Mouse (Mus musculus): ENCODE results near the gene Lpp. TPM values are rescaled to one million over a fixed set of nuclear protein-coding genes. Genes with fewer than 3 reads are reported as not detected.

Gene Lpp
- polyA plus RNA-seq, 1 experiment from 2014 or later, result 4.8 TPM

DNA sequence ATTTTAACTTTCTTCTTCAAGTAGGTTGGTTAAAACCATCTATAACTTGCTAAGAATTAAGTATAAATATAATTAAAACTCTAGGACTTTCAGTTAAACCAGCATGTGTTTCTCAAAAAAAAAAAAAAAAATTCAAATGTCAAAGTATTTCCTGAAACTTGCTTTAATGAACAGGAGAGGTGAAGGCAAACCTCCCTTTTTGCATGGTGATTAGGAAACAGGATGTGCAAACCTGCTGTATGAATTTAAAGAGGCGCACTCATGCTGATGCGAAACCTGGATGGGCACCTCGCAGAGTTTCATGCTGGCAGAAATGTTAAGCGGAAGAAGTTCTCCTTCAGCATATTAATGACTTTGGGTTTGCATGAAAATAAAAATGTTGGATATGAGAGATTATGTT lies 119.9 kb downstream of the Lpp start:
- Histone ChIP-seq H3K36me3 (ENCODE audit: control insufficient read depth, insufficient read depth, low read length) (no peaks in the 10 kb centered on the region), H3K4me1 (ENCODE audit: control insufficient read depth, insufficient read depth, low read length) (no peaks in the 10 kb centered on the region; the same call in 1 of the 2 replicates), H3K9me3 (replicated peaks; ENCODE audit: control insufficient read depth, low read length) (no peaks in the 10 kb centered on the region), H3K4me3 (ENCODE audit: low read depth, low read length) (no peak overlapping the region), H3K4me2 (ENCODE audit: low read length) (no peak overlapping the region), H3K27ac (ENCODE audit: low read depth, low read length) (no peak overlapping the region), H3K27me3 (replicated peaks; ENCODE audit: control insufficient read depth, insufficient read depth, low read length) (no peaks in the 10 kb centered on the region), H3K9ac (ENCODE audit: low read length) (no peak overlapping the region)
- no peak for DNase-seq (ENCODE audit: low spot score)
- WGBS, result 91% methylated on average over 4 of the region's 4 CpGs
- ATAC-seq, result no peak

DNA sequence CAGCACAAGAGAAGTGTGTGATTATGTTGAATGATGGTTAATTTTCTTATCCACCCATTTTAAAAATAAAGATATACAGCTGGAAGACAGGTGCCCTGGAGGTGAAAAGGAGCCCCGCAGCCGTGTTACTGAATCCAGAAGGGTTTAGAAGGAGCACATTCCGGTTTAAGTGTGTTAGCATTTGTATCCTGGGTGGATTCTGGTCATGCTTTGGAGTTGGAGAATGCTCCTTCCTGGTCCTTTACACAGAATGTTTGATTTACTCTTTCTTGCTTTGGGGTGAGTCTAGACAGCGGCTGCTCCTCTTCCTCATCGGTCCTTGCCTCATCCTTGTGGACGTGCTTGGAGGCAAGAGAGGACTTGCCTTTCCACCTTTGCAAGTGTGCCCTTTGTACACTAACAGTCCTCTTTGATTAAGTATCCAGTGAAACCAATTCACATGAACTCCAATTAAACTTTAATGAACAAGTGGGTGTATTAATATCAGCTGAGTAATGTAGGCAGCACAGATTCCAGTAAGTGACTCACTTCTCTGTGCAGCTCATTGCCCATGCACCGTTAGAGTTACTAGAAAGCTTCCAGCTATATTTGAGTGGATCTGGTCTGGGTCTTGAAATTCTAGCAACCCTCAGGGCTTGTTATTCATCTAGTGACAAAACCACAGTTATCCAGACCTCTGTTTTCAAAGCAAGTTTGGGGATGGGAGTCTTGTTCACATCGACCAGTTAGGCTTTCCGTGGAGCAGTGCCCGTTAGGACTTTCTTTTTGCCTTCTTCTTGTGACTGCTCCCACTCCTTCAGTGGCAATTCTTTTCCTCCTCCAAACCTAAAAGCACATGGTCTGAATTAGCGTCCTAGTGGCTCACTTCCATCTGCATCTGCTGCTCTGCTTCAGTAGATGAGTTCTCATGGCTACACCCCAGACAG lies 121.8 kb downstream of the Lpp start:
- H3K9ac ChIP-seq (ENCODE audit: low read length), result no peak overlapping the region
- H3K36me3 ChIP-seq (ENCODE audit: control insufficient read depth, insufficient read depth, low read length), result no peaks in the 10 kb centered on the region
- H3K4me3 ChIP-seq (ENCODE audit: low read depth, low read length), result no peak overlapping the region
- H3K4me1 ChIP-seq (ENCODE audit: control insufficient read depth, insufficient read depth, low read length), result no peaks in the 10 kb centered on the region; the same call in 1 of the 2 replicates
- H3K27me3 ChIP-seq (replicated peaks; ENCODE audit: control insufficient read depth, insufficient read depth, low read length), result no peaks in the 10 kb centered on the region
- 82% methylated on average over 11 of the region's 11 CpGs for WGBS
- DNase-seq (ENCODE audit: low spot score) (no peak), ATAC-seq (no peak)
- no peak overlapping the region for H3K4me2 ChIP-seq (ENCODE audit: low read length)
- no peaks in the 10 kb centered on the region for H3K9me3 ChIP-seq (replicated peaks; ENCODE audit: control insufficient read depth, low read length)
- no peak overlapping the region for H3K27ac ChIP-seq (ENCODE audit: low read depth, low read length)

DNA sequence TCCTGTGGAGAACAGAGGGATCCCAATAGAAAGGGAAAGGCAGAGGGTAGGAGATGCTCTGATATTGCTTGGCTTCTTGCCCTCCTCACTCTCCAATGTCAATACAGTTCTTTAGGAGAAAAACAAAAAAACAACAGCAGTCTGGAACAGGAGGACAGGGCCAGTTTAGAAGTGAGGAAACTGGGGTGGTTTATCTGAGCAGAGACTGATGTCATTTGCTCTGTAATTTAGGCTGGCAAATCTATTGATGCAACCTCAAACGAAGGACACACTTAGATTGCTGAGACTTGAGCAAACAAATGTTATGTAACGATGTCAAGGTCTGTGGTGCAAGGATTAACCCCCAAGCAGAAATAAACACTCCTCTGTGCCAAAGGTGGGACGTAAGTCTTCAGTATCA lies 123.7 kb downstream of the Lpp start:
- no peak for ATAC-seq

DNA sequence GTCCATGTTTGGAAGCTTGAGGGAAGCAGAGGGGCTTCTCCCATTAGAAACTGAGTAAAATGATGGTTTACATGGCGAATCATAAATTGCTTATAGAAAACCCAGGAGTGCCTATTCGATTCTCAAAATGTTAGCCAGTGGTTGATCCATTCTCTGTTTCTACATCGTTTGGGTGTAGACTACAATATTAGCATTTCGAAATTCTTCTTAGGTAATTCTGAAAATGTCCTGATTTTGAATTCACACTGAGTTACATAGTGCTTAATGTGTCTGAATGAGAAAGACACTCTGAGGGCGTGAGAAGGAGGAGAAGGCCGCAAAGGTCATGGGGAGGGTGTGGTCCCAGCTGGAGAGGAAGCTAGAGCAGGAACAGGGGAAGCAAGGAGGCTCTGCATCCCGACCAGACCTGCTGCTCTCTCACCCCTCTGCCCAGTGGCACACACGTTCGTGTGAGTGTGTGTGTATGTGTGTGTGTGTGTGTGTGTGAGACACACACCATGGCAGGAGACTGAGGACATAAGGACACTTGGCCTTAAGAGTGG lies 124.3 kb downstream of the Lpp start:
- no peak overlapping the region for H3K4me2 ChIP-seq (ENCODE audit: low read length)
- H3K36me3 ChIP-seq (ENCODE audit: control insufficient read depth, insufficient read depth, low read length), result no peaks in the 10 kb centered on the region
- H3K27me3 ChIP-seq (replicated peaks; ENCODE audit: control insufficient read depth, insufficient read depth, low read length), result no peaks in the 10 kb centered on the region
- ATAC-seq, result no peak
- H3K27ac ChIP-seq (ENCODE audit: low read depth, low read length), result no peak overlapping the region
- H3K4me3 ChIP-seq (ENCODE audit: low read depth, low read length), result no peak overlapping the region
- WGBS, result 80% methylated on average over 9 of the region's 9 CpGs
- H3K4me1 ChIP-seq (ENCODE audit: control insufficient read depth, insufficient read depth, low read length), result no peaks in the 10 kb centered on the region; the same call in 1 of the 2 replicates
- no peaks in the 10 kb centered on the region for H3K9me3 ChIP-seq (replicated peaks; ENCODE audit: control insufficient read depth, low read length)
- no peak overlapping the region for H3K9ac ChIP-seq (ENCODE audit: low read length)
- no peak for DNase-seq (ENCODE audit: low spot score)

More for the DNA sequence above, 123.7 kb downstream of the Lpp start:
- no peak overlapping the region for H3K4me2 ChIP-seq (ENCODE audit: low read length)
- no peaks in the 10 kb centered on the region; the same call in 1 of the 2 replicates for H3K4me1 ChIP-seq (ENCODE audit: control insufficient read depth, insufficient read depth, low read length)
- no peaks in the 10 kb centered on the region for H3K36me3 ChIP-seq (ENCODE audit: control insufficient read depth, insufficient read depth, low read length)
- no peak overlapping the region for H3K9ac ChIP-seq (ENCODE audit: low read length)
- DNase-seq (ENCODE audit: low spot score), result no peak
- H3K27me3 ChIP-seq (replicated peaks; ENCODE audit: control insufficient read depth, insufficient read depth, low read length), result no peaks in the 10 kb centered on the region
- WGBS, result 69% methylated on average over 3 of the region's 3 CpGs
- H3K4me3 ChIP-seq (ENCODE audit: low read depth, low read length), result no peak overlapping the region
- H3K9me3 ChIP-seq (replicated peaks; ENCODE audit: control insufficient read depth, low read length), result no peaks in the 10 kb centered on the region
- H3K27ac ChIP-seq (ENCODE audit: low read depth, low read length), result no peak overlapping the region

DNA sequence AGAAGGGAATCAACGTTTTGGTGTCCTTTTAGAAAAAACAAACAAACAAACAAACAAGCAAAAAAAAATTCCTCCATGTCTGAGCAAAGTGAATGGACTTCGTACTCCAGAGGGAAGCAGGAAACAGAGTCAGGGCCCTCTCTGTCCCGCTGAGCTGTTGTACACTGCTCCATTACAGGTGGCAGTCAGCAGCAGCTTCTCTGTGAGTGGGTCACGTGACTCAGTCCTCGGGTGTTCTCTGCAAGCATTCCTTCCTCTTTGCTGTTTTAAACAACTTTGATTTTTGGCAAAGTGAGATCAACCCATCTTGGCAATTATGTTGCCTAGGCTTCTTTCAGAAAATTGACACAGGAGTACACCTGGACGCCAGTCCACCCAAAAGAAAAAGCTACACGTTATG lies 125.5 kb downstream of the Lpp start:
- no peaks in the 10 kb centered on the region for H3K27me3 ChIP-seq (replicated peaks; ENCODE audit: control insufficient read depth, insufficient read depth, low read length)
- no peak overlapping the region for H3K9ac ChIP-seq (ENCODE audit: low read length)
- no peaks in the 10 kb centered on the region for H3K36me3 ChIP-seq (ENCODE audit: control insufficient read depth, insufficient read depth, low read length)
- H3K4me1 ChIP-seq (ENCODE audit: control insufficient read depth, insufficient read depth, low read length), result no peaks in the 10 kb centered on the region; the same call in 1 of the 2 replicates
- no peak for DNase-seq (ENCODE audit: low spot score)
- no peak overlapping the region for H3K27ac ChIP-seq (ENCODE audit: low read depth, low read length)
- no peaks in the 10 kb centered on the region for H3K9me3 ChIP-seq (replicated peaks; ENCODE audit: control insufficient read depth, low read length)
- 79% methylated on average over 7 of the region's 7 CpGs for WGBS
- H3K4me3 ChIP-seq (ENCODE audit: low read depth, low read length), result no peak overlapping the region
- ATAC-seq, result no peak
- no peak overlapping the region for H3K4me2 ChIP-seq (ENCODE audit: low read length)

DNA sequence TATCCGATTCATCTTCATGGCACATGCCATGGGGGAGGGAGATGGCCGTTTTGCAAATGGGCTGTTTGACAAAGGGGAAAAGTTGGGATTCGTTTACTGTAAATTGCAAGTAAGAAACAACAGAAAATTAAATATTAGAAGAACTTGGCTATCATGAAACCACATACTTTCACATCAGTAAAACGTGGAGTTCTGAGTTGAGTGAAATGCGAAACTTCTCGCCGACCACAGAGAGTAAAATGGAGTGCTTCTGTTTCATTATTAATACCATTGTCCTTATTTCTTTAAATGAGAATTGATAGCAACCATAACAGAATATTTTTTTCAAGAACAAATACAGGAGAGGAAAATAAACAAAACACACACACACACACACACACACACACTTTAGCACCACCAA lies 133.9 kb downstream of the Lpp start:
- H3K27me3 ChIP-seq (replicated peaks; ENCODE audit: control insufficient read depth, insufficient read depth, low read length), result no peaks in the 10 kb centered on the region
- H3K36me3 ChIP-seq (ENCODE audit: control insufficient read depth, insufficient read depth, low read length), result no peaks in the 10 kb centered on the region
- no peak overlapping the region for H3K9ac ChIP-seq (ENCODE audit: low read length)
- no peak for ATAC-seq
- no peak for DNase-seq (ENCODE audit: low spot score)
- H3K9me3 ChIP-seq (replicated peaks; ENCODE audit: control insufficient read depth, low read length), result no peaks in the 10 kb centered on the region
- H3K4me1 ChIP-seq (ENCODE audit: control insufficient read depth, insufficient read depth, low read length), result no peaks in the 10 kb centered on the region
- no peak overlapping the region for H3K4me2 ChIP-seq (ENCODE audit: low read length)
- WGBS, result 97% methylated on average over 7 of the region's 7 CpGs
- H3K27ac ChIP-seq (ENCODE audit: low read depth, low read length), result no peak overlapping the region
- no peak overlapping the region for H3K4me3 ChIP-seq (ENCODE audit: low read depth, low read length)

DNA sequence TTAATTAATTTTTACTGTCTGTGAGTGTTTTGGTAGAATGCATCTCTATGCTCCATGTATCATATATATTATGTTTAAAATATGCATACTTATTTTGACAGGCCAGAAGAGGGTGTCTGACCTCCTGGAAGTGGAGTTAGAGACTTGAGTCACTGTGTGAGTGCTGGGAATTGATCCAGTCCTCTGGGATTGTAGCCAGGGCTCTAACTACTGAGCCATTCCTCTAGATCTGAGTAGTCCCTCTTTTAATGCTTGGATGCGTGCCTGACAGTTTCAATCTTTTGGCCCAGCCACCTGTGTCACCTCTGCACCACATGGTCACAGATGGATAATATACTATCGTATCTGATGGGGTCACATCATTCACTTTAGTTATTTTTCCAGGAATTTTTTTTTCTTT lies 138.4 kb downstream of the Lpp start:
- H3K27me3 ChIP-seq (replicated peaks; ENCODE audit: control insufficient read depth, insufficient read depth, low read length), result no peaks in the 10 kb centered on the region
- H3K9me3 ChIP-seq (replicated peaks; ENCODE audit: control insufficient read depth, low read length), result no peaks in the 10 kb centered on the region
- 83% methylated on average over 2 of the region's 2 CpGs for WGBS
- ATAC-seq (no peak), DNase-seq (ENCODE audit: low spot score) (no peak)
- no peaks in the 10 kb centered on the region for H3K36me3 ChIP-seq (ENCODE audit: control insufficient read depth, insufficient read depth, low read length)
- no peaks in the 10 kb centered on the region for H3K4me1 ChIP-seq (ENCODE audit: control insufficient read depth, insufficient read depth, low read length)
- H3K4me2 ChIP-seq (ENCODE audit: low read length), result no peak overlapping the region
- H3K4me3 ChIP-seq (ENCODE audit: low read depth, low read length), result no peak overlapping the region
- no peak overlapping the region for H3K27ac ChIP-seq (ENCODE audit: low read depth, low read length)
- no peak overlapping the region for H3K9ac ChIP-seq (ENCODE audit: low read length)

DNA sequence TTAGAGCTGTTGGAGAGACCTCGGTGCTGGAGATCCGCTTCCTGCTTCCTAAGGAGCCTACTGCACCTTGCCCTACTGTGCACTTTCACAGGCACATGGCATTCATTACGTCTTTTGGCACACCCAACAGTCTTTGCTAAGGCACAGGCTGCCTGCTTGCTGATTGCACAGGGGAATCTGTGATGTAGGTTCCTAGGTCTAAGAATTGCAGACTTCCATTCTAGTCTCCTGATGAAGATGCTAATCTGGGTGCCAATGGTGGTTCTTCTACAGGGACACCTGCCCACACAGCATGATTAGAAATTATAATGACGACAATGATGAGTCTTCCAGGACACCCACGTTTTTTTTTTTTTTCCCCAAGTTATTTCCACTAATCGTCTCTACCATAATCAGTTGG lies 141.9 kb downstream of the Lpp start:
- no peak for DNase-seq (ENCODE audit: low spot score)
- H3K4me2 ChIP-seq (ENCODE audit: low read length), result no peak overlapping the region
- H3K9me3 ChIP-seq (replicated peaks; ENCODE audit: control insufficient read depth, low read length), result no peaks in the 10 kb centered on the region
- H3K27ac ChIP-seq (ENCODE audit: low read depth, low read length), result no peak overlapping the region
- H3K9ac ChIP-seq (ENCODE audit: low read length), result no peak overlapping the region
- H3K36me3 ChIP-seq (ENCODE audit: control insufficient read depth, insufficient read depth, low read length), result no peaks in the 10 kb centered on the region
- H3K4me3 ChIP-seq (ENCODE audit: low read depth, low read length), result no peak overlapping the region
- no peak for ATAC-seq
- 90% methylated on average over 6 of the region's 6 CpGs for WGBS
- H3K4me1 ChIP-seq (ENCODE audit: control insufficient read depth, insufficient read depth, low read length), result no peaks in the 10 kb centered on the region
- no peaks in the 10 kb centered on the region for H3K27me3 ChIP-seq (replicated peaks; ENCODE audit: control insufficient read depth, insufficient read depth, low read length)

DNA sequence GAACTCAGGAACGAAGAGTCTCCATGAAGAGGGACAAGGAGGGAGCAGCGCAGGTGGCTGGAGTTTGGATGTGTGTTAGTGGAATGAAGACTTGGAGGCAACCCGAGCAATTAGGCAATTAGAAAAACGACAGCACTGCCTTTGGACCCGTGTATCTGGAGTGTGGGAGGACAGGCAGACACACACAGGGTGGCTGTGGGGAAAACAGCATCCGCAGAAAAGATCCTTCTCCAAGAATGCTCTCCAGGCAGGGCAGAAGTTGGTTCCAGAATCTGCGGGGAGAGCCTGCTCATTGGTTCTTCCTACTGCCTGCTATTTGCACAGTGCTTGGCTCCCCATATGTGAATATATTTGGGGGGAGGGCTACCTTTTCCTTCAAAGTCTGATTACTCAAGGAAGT lies 143.0 kb downstream of the Lpp start:
- H3K4me1 ChIP-seq (ENCODE audit: control insufficient read depth, insufficient read depth, low read length), result no peaks in the 10 kb centered on the region
- no peak for ATAC-seq
- WGBS, result 74% methylated on average over 7 of the region's 7 CpGs

More for the DNA sequence above, 143.0 kb downstream of the Lpp start:
- Histone ChIP-seq H3K9me3 (replicated peaks; ENCODE audit: control insufficient read depth, low read length) (no peaks in the 10 kb centered on the region), H3K9ac (ENCODE audit: low read length) (no peak overlapping the region), H3K4me2 (ENCODE audit: low read length) (no peak overlapping the region), H3K36me3 (ENCODE audit: control insufficient read depth, insufficient read depth, low read length) (no peaks in the 10 kb centered on the region), H3K27me3 (replicated peaks; ENCODE audit: control insufficient read depth, insufficient read depth, low read length) (no peaks in the 10 kb centered on the region), H3K27ac (ENCODE audit: low read depth, low read length) (no peak overlapping the region), H3K4me3 (ENCODE audit: low read depth, low read length) (no peak overlapping the region)
- DNase-seq (ENCODE audit: low spot score), result no peak
